Mouse (Mus musculus) kidney, embryonic 14.5 days (tissue): ENCODE results near the gene Gm13275. TPM values are rescaled to one million over a fixed set of nuclear protein-coding genes. Genes with fewer than 3 reads are reported as not detected.
"Not testable (repeated sequence)": the region's sequence is repeated elsewhere in the genome, so short reads cannot be mapped to it uniquely, and the experiment has no call there.

Experiments used
- ATAC-seq: fragments of 200-750 bp; cut with Nextera tagmentation; 2 replicates; pipeline ENCODE4 v1.8.0; 2017; ENCODE audit warnings: moderate number of reproducible peaks, mild to moderate bottlenecking, moderate TSS enrichment, moderate library complexity; ENCODE audit not compliant: low FRiP score, low TSS enrichment
- H3K27ac ChIP-seq: fragments of 300-500 bp; sonication (generic); 2 replicates; pipeline ENCODE4 v1.5.1; 2014; ENCODE audit warnings: low read depth, mild to moderate bottlenecking, low read length, moderate library complexity, mixed read lengths
- H3K27me3 ChIP-seq: fragments of 300-500 bp; sonication (generic); 2 replicates; pipeline ENCODE4 v1.6.1; 2014; ENCODE audit warnings: mild to moderate bottlenecking, low read length; ENCODE audit not compliant: control insufficient read depth, insufficient read depth
- H3K36me3 ChIP-seq: fragments of 300-500 bp; sonication (generic); 2 replicates; pipeline ENCODE4 v1.6.1; 2014; ENCODE audit warnings: low read length, mixed read lengths; ENCODE audit not compliant: control insufficient read depth, insufficient read depth
- H3K4me1 ChIP-seq: fragments of 300-500 bp; sonication (generic); 2 replicates; pipeline ENCODE4 v1.6.1; 2014; ENCODE audit warnings: low read length, mixed read lengths; ENCODE audit not compliant: control insufficient read depth, insufficient read depth
- H3K4me2 ChIP-seq: fragments of 300-500 bp; sonication (generic); replicated peaks from 2 replicates; pipeline ENCODE4 v1.6.1; 2014; ENCODE audit warnings: low read depth, mild to moderate bottlenecking, low read length
- H3K4me3 ChIP-seq: fragments of 300-500 bp; sonication (generic); 2 replicates; pipeline ENCODE4 v1.5.1; 2014; ENCODE audit warnings: mild to moderate bottlenecking, low read length
- H3K9ac ChIP-seq: fragments of 300-500 bp; sonication (generic); 2 replicates; pipeline ENCODE4 v1.6.1; 2014; ENCODE audit warnings: low read depth, mild to moderate bottlenecking, low read length, moderate library complexity
- H3K9me3 ChIP-seq: fragments of 300-500 bp; sonication (generic); 2 replicates; pipeline ENCODE4 v1.6.1; 2016; ENCODE audit warnings: low read length; ENCODE audit not compliant: control insufficient read depth
- WGBS: fragments of 180-500 bp; shearing (Covaris S2); extraction: QIAGEN DNeasy Blood & Tissue Kit; methylation state at CpG from one replicate; pipeline ENCODE4 v1.1.7; 2014; 5-methylcytosine and 5-hydroxymethylcytosine counted together
- polyA plus RNA-seq: library from polyadenylated mRNA; unstranded; fragments of >200 nt; fragmentation: Nextera tagmentation; extraction: Ambion mirVana; gene quantifications from 2 replicates; pipeline ENCODE4 v1.2.1, GENCODE M21; 2014

Gm13275 gene
- polyA plus RNA-seq, 1 experiment from 2014 or later, result not detected

DNA sequence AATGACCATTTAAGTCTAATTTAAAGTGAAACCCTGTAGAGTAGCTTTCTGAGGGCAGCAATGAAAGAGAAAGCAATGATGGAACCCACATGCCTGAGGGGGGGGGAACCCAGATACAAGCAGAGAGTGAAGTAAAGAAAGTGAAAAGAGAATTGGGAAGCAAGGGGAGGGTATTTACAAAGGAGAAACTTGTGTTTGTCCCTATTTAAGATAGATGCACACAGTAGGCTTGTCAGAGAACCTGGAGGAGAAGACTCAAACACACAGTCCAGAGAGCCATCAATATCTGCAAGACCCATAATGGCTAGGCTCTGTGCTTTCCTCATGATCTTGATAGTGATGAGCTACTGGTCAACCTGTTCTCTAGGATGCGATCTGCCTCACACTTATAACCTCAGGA is 25.4 kb downstream of the Gm13275 start, which contains the start of gene Ifna11:
Gene Ifna11, plus strand, starts transcription at position 301 of the 400 bp plus-strand sequence.
- Histone ChIP-seq H3K9me3 (no peaks in the 10 kb centered on the region), H3K4me2 (no peak within 1 kb of the TSS), H3K9ac (no peak within 1 kb of the TSS), H3K4me3 (no peak within 1 kb of the TSS), H3K27me3 (no peaks in the 10 kb centered on the region), H3K27ac (no peak within 1 kb of the TSS), H3K36me3 (no peaks in the 10 kb centered on the region), H3K4me1 (no peaks in the 10 kb centered on the region)
- no peak for ATAC-seq
- 81% methylated on average over 1 of the region's 1 CpGs for WGBS

- Histone ChIP-seq H3K27ac (no peak overlapping the region), H3K36me3 (no peaks in the 10 kb centered on the region), H3K4me1 (no peaks in the 10 kb centered on the region), H3K4me2 (no peak overlapping the region), H3K27me3 (no peaks in the 10 kb centered on the region), H3K9ac (no peak overlapping the region), H3K4me3 (no peak overlapping the region), H3K9me3 (no peaks in the 10 kb centered on the region)
- no peak for ATAC-seq
- 32% methylated on average over 4 of the region's 4 CpGs for WGBS
Observed at GRCm38 (mm10) chr4:88822995-88823394, 28.7 kb downstream of the Gm13275 start.

DNA sequence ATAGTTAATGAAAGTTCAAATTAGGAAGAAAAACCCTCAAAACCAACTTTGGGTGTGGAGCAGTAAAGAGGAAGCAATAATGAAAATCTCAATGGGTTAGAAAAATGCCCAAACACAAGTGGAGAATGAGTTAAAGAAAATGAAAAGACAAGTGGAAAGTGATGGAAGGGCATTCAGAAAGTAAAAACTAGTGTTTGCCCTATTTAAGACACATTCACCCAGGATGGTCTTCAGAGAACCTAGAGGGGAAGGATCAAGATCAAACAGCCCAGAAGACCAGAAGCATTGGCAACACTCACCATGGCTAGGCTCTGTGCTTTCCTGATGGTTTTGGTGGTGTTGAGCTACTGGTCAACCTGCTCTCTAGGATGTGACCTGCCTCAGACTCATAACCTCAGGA is 32.8 kb downstream of the Gm13275 start, which contains the start of gene Ifna6:
Gene Ifna6, plus strand, starts transcription at position 301 of the 400 bp plus-strand sequence.
- not testable (repeated sequence) for ATAC-seq, H3K4me1 ChIP-seq, H3K4me2 ChIP-seq, H3K9ac ChIP-seq, H3K27me3 ChIP-seq, H3K36me3 ChIP-seq, H3K9me3 ChIP-seq, H3K4me3 ChIP-seq, H3K27ac ChIP-seq

GRCm38 (mm10) chr4:88830523-88830922 is 36.2 kb downstream of the Gm13275 start:
- Histone ChIP-seq H3K36me3 (no peaks in the 10 kb centered on the region), H3K9me3 (no peaks in the 10 kb centered on the region), H3K4me2 (no peak overlapping the region), H3K9ac (no peak overlapping the region), H3K27ac (no peak overlapping the region), H3K27me3 (no peaks in the 10 kb centered on the region), H3K4me3 (no peak overlapping the region), H3K4me1 (no peaks in the 10 kb centered on the region)
- 25% methylated on average over 4 of the region's 4 CpGs for WGBS
- ATAC-seq, result no peak

DNA sequence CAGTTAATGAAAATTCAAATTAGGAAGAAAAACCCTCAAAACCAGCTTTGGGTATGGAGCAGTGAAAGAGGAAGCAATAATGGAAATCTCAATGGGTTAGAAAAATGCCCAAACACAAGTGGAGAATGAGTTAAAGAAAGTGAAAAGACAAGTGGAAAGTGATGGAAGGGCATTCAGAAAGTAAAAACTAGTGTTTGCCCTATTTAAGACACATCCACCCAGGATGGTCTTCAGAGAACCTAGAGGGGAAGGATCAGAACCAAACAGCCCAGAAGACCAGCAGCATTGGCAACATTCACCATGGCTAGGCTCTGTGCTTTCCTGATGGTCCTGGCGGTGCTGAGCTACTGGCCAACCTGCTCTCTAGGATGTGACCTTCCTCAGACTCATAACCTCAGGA is 40.9 kb downstream of the Gm13275 start, which contains the start of gene Ifna5:
Gene Ifna5, plus strand, starts transcription at position 301 of the 400 bp plus-strand sequence.
- not testable (repeated sequence) for H3K4me2 ChIP-seq, H3K27ac ChIP-seq, H3K9ac ChIP-seq, H3K4me1 ChIP-seq, H3K9me3 ChIP-seq, H3K4me3 ChIP-seq, H3K27me3 ChIP-seq, H3K36me3 ChIP-seq, ATAC-seq
- 86% methylated on average over 1 of the region's 1 CpGs for WGBS

DNA sequence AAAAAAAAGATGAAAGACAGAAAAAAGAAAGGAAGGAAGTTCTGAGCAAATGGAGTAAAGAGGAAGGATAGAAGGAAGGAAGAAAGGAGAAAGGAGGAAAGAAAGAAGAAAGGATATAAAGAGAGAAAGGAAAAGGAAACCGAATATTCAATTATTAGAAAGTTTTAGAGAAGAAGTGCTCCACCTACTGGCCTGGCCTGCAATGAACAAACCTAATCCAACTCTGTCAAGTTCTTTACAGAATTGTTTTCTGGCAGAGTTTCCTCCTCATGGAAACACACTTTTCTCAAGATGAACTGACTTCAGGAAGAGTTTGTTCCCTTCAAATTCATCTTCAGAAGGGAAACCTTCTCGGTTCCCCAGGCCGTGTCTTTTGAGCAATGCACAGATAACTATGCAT is 44.5 kb downstream of the Gm13275 start:
- H3K36me3 ChIP-seq, result no peaks in the 10 kb centered on the region
- H3K4me2 ChIP-seq, result no peak overlapping the region
- H3K27me3 ChIP-seq, result no peaks in the 10 kb centered on the region
- H3K4me1 ChIP-seq, result no peaks in the 10 kb centered on the region
- H3K9me3 ChIP-seq, result no peaks in the 10 kb centered on the region
- no peak overlapping the region for H3K4me3 ChIP-seq
- no peak overlapping the region for H3K9ac ChIP-seq
- ATAC-seq, result no peak
- WGBS, result 44% methylated on average over 3 of the region's 3 CpGs
- no peak overlapping the region for H3K27ac ChIP-seq

DNA sequence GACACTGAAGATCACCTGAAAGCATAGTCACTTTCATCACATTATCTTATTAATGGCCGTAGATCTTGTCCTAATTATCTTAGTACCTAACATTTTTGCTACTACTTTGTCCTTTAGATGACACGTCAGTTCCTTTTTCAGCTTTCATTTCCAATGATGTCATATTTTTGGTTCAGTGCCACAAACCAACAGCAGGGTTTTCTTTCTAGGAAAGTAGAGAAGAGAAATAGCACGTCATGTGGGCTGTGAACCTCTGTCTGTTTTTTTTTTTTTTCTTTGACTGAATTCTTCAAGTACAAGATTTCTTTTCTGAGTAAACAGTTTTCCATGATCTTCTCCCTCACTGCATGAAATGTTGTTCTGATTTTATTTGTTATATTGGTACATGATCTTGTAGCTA is 45.8 kb downstream of the Gm13275 start:
- no peaks in the 10 kb centered on the region for H3K9me3 ChIP-seq
- H3K9ac ChIP-seq, result no peak overlapping the region
- ATAC-seq, result no peak
- H3K36me3 ChIP-seq, result no peaks in the 10 kb centered on the region
- H3K27me3 ChIP-seq, result no peaks in the 10 kb centered on the region
- H3K4me1 ChIP-seq, result no peaks in the 10 kb centered on the region
- H3K4me2 ChIP-seq, result no peak overlapping the region
- no peak overlapping the region for H3K27ac ChIP-seq
- H3K4me3 ChIP-seq, result no peak overlapping the region
- WGBS, result 77% methylated on average over 3 of the region's 3 CpGs

DNA sequence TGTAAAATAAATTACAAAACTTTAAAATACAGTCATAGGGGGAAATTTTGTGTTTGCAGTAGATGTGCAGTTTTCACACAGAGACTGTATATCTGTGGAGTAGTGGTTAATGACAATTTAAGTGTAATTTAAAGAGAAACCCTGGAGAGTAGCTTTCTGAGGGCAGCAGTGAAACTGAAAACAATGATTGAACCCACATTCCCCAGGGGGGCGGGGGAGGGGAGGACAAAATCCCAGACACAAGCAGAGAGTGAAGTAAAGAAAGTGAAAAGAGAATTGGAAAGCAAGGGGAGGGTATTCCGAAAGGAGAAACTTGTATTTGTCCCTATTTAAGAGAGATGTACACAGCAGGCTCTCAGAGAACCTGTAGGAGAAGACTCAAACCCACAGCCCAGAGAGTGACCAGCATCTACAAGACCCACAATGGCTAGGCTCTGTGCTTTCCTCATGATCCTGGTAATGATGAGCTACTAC is 47.2 kb downstream of the Gm13275 start, which contains the start of gene Ifna4:
Gene Ifna4, plus strand, starts transcription at position 424 of the 474 bp plus-strand sequence.
- no peak for ATAC-seq
- H3K27ac ChIP-seq, result no peak within 1 kb of the TSS
- no peaks in the 10 kb centered on the region for H3K36me3 ChIP-seq
- H3K9ac ChIP-seq, result no peak within 1 kb of the TSS
- no peak within 1 kb of the TSS for H3K4me2 ChIP-seq
- H3K4me1 ChIP-seq, result no peaks in the 10 kb centered on the region
- H3K4me3 ChIP-seq, result no peak within 1 kb of the TSS
- 70% methylated on average over 2 of the region's 2 CpGs for WGBS
- no peaks in the 10 kb centered on the region for H3K27me3 ChIP-seq
- H3K9me3 ChIP-seq, result no peaks in the 10 kb centered on the region
